Mouse (Mus musculus): ENCODE measurements at regions not wholly inside any gene's neighbourhood (a gene's known extent, or its start where the extent isn't known, plus 50 kb on each side); places are given as distances from the start of the nearest gene placed in this dataset.

GRCm38 (mm10) chr7:115398202-115398601 is 640.4 kb downstream of the Sox6 start:
- TF ChIP-seq CTCF (IDR thresholded peaks at IDR 0.05; ENCODE audit: low read depth, low read length) (no peak), POLR2A (IDR thresholded peaks at IDR 0.05; ENCODE audit: insufficient read depth, low read length) (no peak)

Measured in ES-Bruce4 (cell line).